Mouse (Mus musculus): ENCODE results near the gene Hist1h2ad.

GRCm38 (mm10) chr13:23562699-23563462 is 11.3 kb upstream of the Hist1h2ad start:
- TF ChIP-seq POLR2A (IDR thresholded peaks at IDR 0.05; ENCODE audit: borderline replicate concordance, insufficient read depth, low read length) (no peak), CTCF (IDR thresholded peaks at IDR 0.05; ENCODE audit: borderline replicate concordance, insufficient read depth, low read depth, low read length) (no peak)

All from cerebellum, adult 2 months (tissue).